8 mouse cellular contexts compared by ENCODE assay signal in genomic region chr5:24474025-24474722, GRCm38 (mm10). TPM values are rescaled to one million over a fixed set of nuclear protein-coding genes. Genes with fewer than 3 reads are reported as not detected.
DNase-seq lines count a peak whose midpoint lies in the region; ATAC-seq and TF ChIP-seq lines count a peak whose summit lies in the region.

No protein-coding gene starts in this region.

- no peak for TF ChIP-seq POLR2A in testis, adult 2 months (IDR thresholded peaks at IDR 0.05; ENCODE audit: control insufficient read depth, low read depth, low read length)

- WGBS in limb, embryonic 13.5 days = 2% methylated on average over 71 of the region's 77 CpGs
- 11% methylated on average over 63 of the region's 77 CpGs for WGBS in midbrain, postnatal 0 days

- peak overlapping the region; percentile 86 for H3K4me3 ChIP-seq in testis, adult 2 months (ENCODE audit: control insufficient read depth, low read depth, low read length)
- peak overlapping the region; percentile 51 for H3K4me3 ChIP-seq in limb, embryonic 13.5 days
- peak overlapping the region; percentile 29 for H3K4me3 ChIP-seq in midbrain, postnatal 0 days (ENCODE audit: low read depth, low read length)

- DNase-seq in adrenal gland, postnatal 25 days = peak; percentile 41
- no peak for DNase-seq in adrenal gland, adult 18-20 months (ENCODE audit: low spot score in 2 of 2)
- DNase-seq in testis, postnatal 14 days (ENCODE audit: low spot score) = no peak
- DNase-seq in midbrain, postnatal 0 days (ENCODE audit: low spot score) = no peak
- DNase-seq in cerebellum, adult 9-10 months = no peak

- H3K4me2 ChIP-seq in limb, embryonic 13.5 days (replicated peaks) = peak overlapping the region; percentile 83
- peak overlapping the region; percentile 46 for H3K4me2 ChIP-seq in midbrain, postnatal 0 days (ENCODE audit: low read depth, low read length, poor library complexity, severe bottlenecking)

- no peaks in the 10 kb centered on the region for H3K36me3 ChIP-seq in testis, adult 2 months (ENCODE audit: control insufficient read depth, insufficient read depth, low read length)
- peaks cover 34% of the 10 kb centered on the region for H3K36me3 ChIP-seq in limb, embryonic 13.5 days
- H3K36me3 ChIP-seq in midbrain, postnatal 0 days (ENCODE audit: insufficient read depth, low read length) = peaks cover 27% of the 10 kb centered on the region

- TF ChIP-seq CTCF in testis, adult 2 months (IDR thresholded peaks at IDR 0.05; ENCODE audit: control insufficient read depth, insufficient read depth, insufficient replicate concordance, low read depth, low read length) = no peak
- no peak for TF ChIP-seq CTCF in midbrain, postnatal 0 days (IDR thresholded peaks at IDR 0.05)

- H3K4me1 ChIP-seq in testis, adult 2 months (ENCODE audit: control insufficient read depth, insufficient read depth, low read length) = peaks cover 14% of the 10 kb centered on the region
- peaks cover 47% of the 10 kb centered on the region for H3K4me1 ChIP-seq in limb, embryonic 13.5 days
- H3K4me1 ChIP-seq in midbrain, postnatal 0 days (ENCODE audit: insufficient read depth, low read length) = 0 out of 2 replicates have a peak, but pooled peaks cover 10% of the 10 kb centered on the region

- no peaks in the 10 kb centered on the region for H3K9me3 ChIP-seq in limb, embryonic 13.5 days
- no peaks in the 10 kb centered on the region for H3K9me3 ChIP-seq in midbrain, postnatal 0 days (ENCODE audit: low read length)

- ATAC-seq in limb, embryonic 13.5 days (ENCODE audit: low FRiP score, low read depth) = peak; percentile 21
- ATAC-seq in midbrain, postnatal 0 days (ENCODE audit: low FRiP score) = peak; percentile 7; the same call in 1 of the 2 replicates
- no peak for ATAC-seq in erythroid progenitor cell, adult 5-6 weeks (replicated peaks; ENCODE audit: low FRiP score, poor library complexity, severe bottlenecking)

- H3K27me3 ChIP-seq in testis, adult 2 months (ENCODE audit: control insufficient read depth, insufficient read depth, low read length) = no peaks in the 10 kb centered on the region
- H3K27me3 ChIP-seq in limb, embryonic 13.5 days = peaks cover 29% of the 10 kb centered on the region
- no peaks in the 10 kb centered on the region for H3K27me3 ChIP-seq in midbrain, postnatal 0 days (ENCODE audit: insufficient read depth, low read length)

- peak overlapping the region; percentile 40 for H3K27ac ChIP-seq in testis, adult 2 months (ENCODE audit: control insufficient read depth, insufficient read depth, low read depth, low read length)
- peak overlapping the region; percentile 44; the same call in 1 of the 2 replicates for H3K27ac ChIP-seq in limb, embryonic 13.5 days
- no peak overlapping the region for H3K27ac ChIP-seq in midbrain, postnatal 0 days (ENCODE audit: low read depth, low read length)

- peak overlapping the region; percentile 72 for H3K9ac ChIP-seq in limb, embryonic 13.5 days
- H3K9ac ChIP-seq in midbrain, postnatal 0 days (replicated peaks; ENCODE audit: low read length, poor library complexity, severe bottlenecking) = peak overlapping the region; percentile 36

RNA-seq across cellular contexts. Expression of gene Agap3, which starts 22.2 kb away (rescaled TPM):
- total RNA-seq in adrenal gland, postnatal 25 days (2021) = 75.6 and 89.0 TPM in 2 replicates
- 10 to 100 TPM; 79.5 to 94.0 TPM for total RNA-seq in adrenal gland, adult 18-20 months (2021)
- polyA plus RNA-seq in testis, adult 2 months (2012; rRNA removed) = 29.5 and 31.0 TPM in 2 replicates
- polyA plus RNA-seq in limb, embryonic 13.5 days (2015; fragmentation: Nextera tagmentation; extraction: Ambion mirVana) = 29.8 and 35.4 TPM in 2 replicates
- total RNA-seq in midbrain, postnatal 0 days (2014; rRNA removed) = 239 and 282 TPM in 2 replicates
- polyA plus RNA-seq in midbrain, postnatal 0 days (2015; fragmentation: Nextera tagmentation; extraction: Ambion mirVana) = 116 and 120 TPM in 2 replicates
- total RNA-seq in erythroid progenitor cell, adult 5-6 weeks (2015; ENCODE audit: low replicate concordance) = 9.6 and 10.5 TPM in 2 replicates
- total RNA-seq in erythroid progenitor cell, adult 5-6 weeks (2017; ENCODE audit: low replicate concordance) = 14.1 and 23.0 TPM in 2 replicates

RNA-seq across cellular contexts. Expression of gene Tmub1, which starts 26.5 kb away (rescaled TPM):
- total RNA-seq in adrenal gland, postnatal 25 days (2021) = 12.5 and 16.8 TPM in 2 replicates
- total RNA-seq in adrenal gland, adult 18-20 months (2021) = 10 to 100 TPM; 11.7 to 13.2 TPM
- 5.7 and 6.2 TPM in 2 replicates for polyA plus RNA-seq in testis, adult 2 months (2012; rRNA removed)
- 23.7 and 24.6 TPM in 2 replicates for polyA plus RNA-seq in limb, embryonic 13.5 days (2015; fragmentation: Nextera tagmentation; extraction: Ambion mirVana)
- 52.1 and 91.5 TPM in 2 replicates for total RNA-seq in midbrain, postnatal 0 days (2014; rRNA removed)
- polyA plus RNA-seq in midbrain, postnatal 0 days (2015; fragmentation: Nextera tagmentation; extraction: Ambion mirVana) = 65.3 and 65.5 TPM in 2 replicates
- 5.4 TPM in 1 of 2 replicates, not detected in the other for total RNA-seq in erythroid progenitor cell, adult 5-6 weeks (2015; ENCODE audit: low replicate concordance)
- total RNA-seq in erythroid progenitor cell, adult 5-6 weeks (2017; ENCODE audit: low replicate concordance) = 0.64 and 12.8 TPM in 2 replicates

RNA-seq across cellular contexts. Expression of gene Fastk, which starts 29.1 kb away (rescaled TPM):
- total RNA-seq in adrenal gland, postnatal 25 days (2021) = 114 and 119 TPM in 2 replicates
- 100 to 1,000 TPM in 1 of 2 experiments, 10 to 100 TPM in 1; 94.6 to 117 TPM for total RNA-seq in adrenal gland, adult 18-20 months (2021)
- 243 and 247 TPM in 2 replicates for polyA plus RNA-seq in testis, adult 2 months (2012; rRNA removed)
- 120 TPM in 2 replicates for polyA plus RNA-seq in limb, embryonic 13.5 days (2015; fragmentation: Nextera tagmentation; extraction: Ambion mirVana)
- total RNA-seq in midbrain, postnatal 0 days (2014; rRNA removed) = 139 and 174 TPM in 2 replicates
- polyA plus RNA-seq in midbrain, postnatal 0 days (2015; fragmentation: Nextera tagmentation; extraction: Ambion mirVana) = 97.9 and 109 TPM in 2 replicates
- total RNA-seq in erythroid progenitor cell, adult 5-6 weeks (2015; ENCODE audit: low replicate concordance) = 37.1 and 78.4 TPM in 2 replicates
- 15.8 and 32.3 TPM in 2 replicates for total RNA-seq in erythroid progenitor cell, adult 5-6 weeks (2017; ENCODE audit: low replicate concordance)

RNA-seq across cellular contexts. Expression of gene Slc4a2, which starts 50.5 kb away (rescaled TPM):
- total RNA-seq in adrenal gland, postnatal 25 days (2021) = 50.5 and 59.1 TPM in 2 replicates
- 10 to 100 TPM; 49.3 to 62.3 TPM for total RNA-seq in adrenal gland, adult 18-20 months (2021)
- polyA plus RNA-seq in testis, adult 2 months (2012; rRNA removed) = 46.4 and 46.9 TPM in 2 replicates
- polyA plus RNA-seq in limb, embryonic 13.5 days (2015; fragmentation: Nextera tagmentation; extraction: Ambion mirVana) = 39.5 and 42.0 TPM in 2 replicates
- total RNA-seq in midbrain, postnatal 0 days (2014; rRNA removed) = 35.7 and 42.1 TPM in 2 replicates
- polyA plus RNA-seq in midbrain, postnatal 0 days (2015; fragmentation: Nextera tagmentation; extraction: Ambion mirVana) = 11.5 and 11.8 TPM in 2 replicates
- 16.6 and 44.4 TPM in 2 replicates for total RNA-seq in erythroid progenitor cell, adult 5-6 weeks (2015; ENCODE audit: low replicate concordance)
- 14.1 and 50.6 TPM in 2 replicates for total RNA-seq in erythroid progenitor cell, adult 5-6 weeks (2017; ENCODE audit: low replicate concordance)

RNA-seq across cellular contexts. Expression of gene Cdk5, which starts 50.8 kb away (rescaled TPM):
- total RNA-seq in adrenal gland, postnatal 25 days (2021) = 46.4 and 51.2 TPM in 2 replicates
- total RNA-seq in adrenal gland, adult 18-20 months (2021) = 10 to 100 TPM; 42.4 to 47.5 TPM
- 40.6 and 52.3 TPM in 2 replicates for polyA plus RNA-seq in testis, adult 2 months (2012; rRNA removed)
- polyA plus RNA-seq in limb, embryonic 13.5 days (2015; fragmentation: Nextera tagmentation; extraction: Ambion mirVana) = 53.5 and 59.5 TPM in 2 replicates
- total RNA-seq in midbrain, postnatal 0 days (2014; rRNA removed) = 96.5 and 104 TPM in 2 replicates
- polyA plus RNA-seq in midbrain, postnatal 0 days (2015; fragmentation: Nextera tagmentation; extraction: Ambion mirVana) = 168 and 182 TPM in 2 replicates
- 6.3 and 10.8 TPM in 2 replicates for total RNA-seq in erythroid progenitor cell, adult 5-6 weeks (2015; ENCODE audit: low replicate concordance)
- 1.7 and 3.7 TPM in 2 replicates for total RNA-seq in erythroid progenitor cell, adult 5-6 weeks (2017; ENCODE audit: low replicate concordance)

Comparison
In these comparisons a context has a peak if more than half of its experiments do, and no peak if none do; other contexts are left out.
1. H3K4me3 ChIP-seq: peak in every context shown above with its lines; median percentile 86 in testis, adult 2 months; 51 in limb, embryonic 13.5 days; 29 in midbrain, postnatal 0 days.